Mouse (Mus musculus): ENCODE data around the gene Adi1. TPM values are rescaled to one million over a fixed set of nuclear protein-coding genes. Genes with fewer than 3 reads are reported as not detected.

The Adi1 gene
- polyA plus RNA-seq, 1 experiment: 22.8 TPM

DNA sequence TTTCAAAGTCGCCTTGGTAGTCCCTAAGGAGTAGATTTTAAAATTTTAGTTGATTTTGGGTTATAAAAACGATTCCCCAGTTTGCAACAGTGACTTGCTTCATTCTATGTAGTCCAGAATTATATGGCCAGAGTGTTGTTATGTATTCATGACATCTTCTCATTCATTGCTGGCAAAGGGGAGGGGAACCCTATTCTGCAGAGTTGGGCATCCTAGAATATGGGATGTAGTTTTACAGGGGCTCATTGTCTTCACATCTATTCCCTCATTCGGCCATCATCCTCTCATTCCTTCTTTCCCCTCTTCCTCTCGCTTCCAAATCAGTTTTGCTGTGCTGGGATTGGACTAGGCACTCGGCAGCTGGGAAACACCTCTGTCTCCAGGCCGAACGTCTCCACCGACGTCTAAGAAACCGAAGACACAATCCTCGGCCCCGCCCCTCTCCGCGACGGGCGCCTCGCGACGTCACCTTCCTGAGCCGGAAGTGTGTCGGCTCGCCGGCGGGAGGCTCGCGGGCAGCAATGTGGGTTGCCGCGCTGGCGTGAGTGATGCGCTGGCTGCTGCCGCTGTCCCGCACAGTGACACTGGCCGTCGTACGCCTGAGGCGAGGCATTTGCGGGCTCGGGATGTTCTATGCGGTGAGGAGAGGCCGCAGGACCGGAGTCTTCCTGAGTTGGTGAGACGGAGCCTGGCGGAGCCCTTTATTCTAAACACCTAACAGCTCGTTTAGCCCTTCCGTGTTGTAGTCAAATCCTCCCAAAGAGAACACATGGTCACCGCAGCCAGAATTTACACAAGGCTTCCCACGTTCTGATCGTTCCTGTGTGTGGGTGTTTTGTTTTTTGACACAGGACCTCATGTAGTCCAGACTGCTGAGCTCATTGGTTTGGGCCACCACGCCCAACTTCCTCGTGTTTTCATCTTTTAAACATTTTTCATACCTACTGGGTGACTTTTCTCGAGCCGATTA, 25.6 kb upstream of the Adi1 start, which contains the start of gene Rnaseh1:
Rnaseh1 (plus strand) TSS at position 462 of the 970 bp plus-strand sequence.
- TF ChIP-seq POLR2A (IDR thresholded peaks at IDR 0.05; ENCODE audit: borderline replicate concordance, extremely low read depth, low read depth, low read length) (peak; percentile 89), CTCF (IDR thresholded peaks at IDR 0.05; ENCODE audit: insufficient read depth, low read length) (no peak)
- peak; percentile 90 for DNase-seq
- H3K4me3 ChIP-seq (replicated peaks; ENCODE audit: extremely low read depth, low read depth, low read length): peak within 1 kb of the TSS; percentile 95
- 2% methylated on average over 52 of the region's 52 CpGs for WGBS
- H3K4me1 ChIP-seq (ENCODE audit: control insufficient read depth, insufficient read depth, low read length): peaks cover 4% of the 10 kb centered on the region; the same call in 1 of the 2 replicates

DNA sequence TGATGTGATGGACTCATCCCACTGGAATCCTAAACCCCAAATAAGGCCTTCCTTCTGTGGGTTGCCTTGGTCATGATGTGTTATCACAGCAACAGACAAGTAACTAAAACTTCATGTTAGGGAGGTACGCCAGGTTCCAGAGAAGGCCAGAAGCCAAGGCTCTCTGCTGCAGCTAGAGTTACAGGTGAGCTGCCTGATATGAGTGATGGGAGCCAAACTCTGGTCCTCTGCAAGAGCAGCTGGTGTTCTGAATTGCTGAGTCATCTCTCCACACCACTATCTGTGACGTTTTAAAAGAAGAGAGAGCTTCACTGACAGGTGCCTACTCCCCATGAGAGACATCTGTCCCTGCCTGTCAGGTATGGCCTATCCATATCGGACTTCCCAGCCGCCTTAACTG, 12.4 kb upstream of the Adi1 start:
- WGBS: 78% methylated on average over 4 of the region's 4 CpGs

DNA sequence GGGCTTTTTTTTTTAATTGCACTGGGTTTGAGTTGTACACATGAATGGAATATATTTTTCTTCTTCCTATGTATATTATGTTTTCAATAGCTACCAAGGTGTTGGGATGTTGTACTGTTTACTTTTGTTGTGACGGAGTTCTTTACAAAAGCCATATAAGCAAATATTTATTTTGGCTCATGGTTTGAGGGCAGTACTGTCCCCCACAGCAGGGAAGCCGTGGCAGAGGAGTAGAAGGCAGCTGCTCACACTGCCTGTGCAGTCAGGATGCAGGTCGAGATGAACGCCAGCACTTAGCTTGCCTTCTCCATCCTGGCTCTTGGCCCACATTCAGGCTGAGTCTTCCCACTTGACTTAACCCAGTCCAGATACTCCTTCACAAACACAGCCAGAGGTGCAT, 8.3 kb upstream of the Adi1 start:
- TF ChIP-seq POLR2A (IDR thresholded peaks at IDR 0.05; ENCODE audit: borderline replicate concordance, extremely low read depth, low read depth, low read length) (no peak), CTCF (IDR thresholded peaks at IDR 0.05; ENCODE audit: insufficient read depth, low read length) (no peak)
- DNase-seq: no peak
- Histone ChIP-seq H3K4me1 (ENCODE audit: control insufficient read depth, insufficient read depth, low read length) (peaks cover 7% of the 10 kb centered on the region; the same call in 1 of the 2 replicates), H3K4me3 (replicated peaks; ENCODE audit: extremely low read depth, low read depth, low read length) (no peak overlapping the region)
- WGBS: 17% methylated on average over 4 of the region's 4 CpGs

More for the DNA sequence above, 12.4 kb upstream of the Adi1 start:
- TF ChIP-seq POLR2A (IDR thresholded peaks at IDR 0.05; ENCODE audit: borderline replicate concordance, extremely low read depth, low read depth, low read length) (no peak), CTCF (IDR thresholded peaks at IDR 0.05; ENCODE audit: insufficient read depth, low read length) (no peak)
- no peak for DNase-seq
- Histone ChIP-seq H3K4me1 (ENCODE audit: control insufficient read depth, insufficient read depth, low read length) (peaks cover 4% of the 10 kb centered on the region; the same call in 1 of the 2 replicates), H3K4me3 (replicated peaks; ENCODE audit: extremely low read depth, low read depth, low read length) (no peak overlapping the region)

DNA sequence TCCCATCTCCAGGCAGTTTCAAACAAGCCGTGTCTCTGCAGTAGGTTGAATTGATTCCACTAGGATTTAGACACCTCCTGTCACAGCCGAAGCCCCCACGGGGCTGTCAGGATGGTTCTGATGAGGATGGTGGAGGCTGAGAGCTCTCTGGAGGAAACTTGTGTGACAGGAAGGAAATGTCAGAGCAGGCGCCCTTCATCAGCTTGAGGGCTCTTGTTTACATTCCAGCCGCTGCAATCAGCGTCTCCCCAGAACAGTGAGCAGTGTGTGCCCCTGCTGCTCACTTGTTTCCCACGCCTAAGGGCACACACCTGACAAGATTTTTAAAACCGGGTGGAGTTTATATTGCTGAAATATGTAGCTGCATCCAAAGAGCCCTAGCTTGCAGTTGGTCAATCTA, 7.7 kb upstream of the Adi1 start:
- TF ChIP-seq CTCF (IDR thresholded peaks at IDR 0.05; ENCODE audit: insufficient read depth, low read length): no peak
- TF ChIP-seq POLR2A (IDR thresholded peaks at IDR 0.05; ENCODE audit: borderline replicate concordance, extremely low read depth, low read depth, low read length): no peak
- H3K4me1 ChIP-seq (ENCODE audit: control insufficient read depth, insufficient read depth, low read length): peaks cover 7% of the 10 kb centered on the region; the same call in 1 of the 2 replicates
- H3K4me3 ChIP-seq (replicated peaks; ENCODE audit: extremely low read depth, low read depth, low read length): no peak overlapping the region
- peak; percentile 5 for DNase-seq
- WGBS: 6% methylated on average over 8 of the region's 8 CpGs

DNA sequence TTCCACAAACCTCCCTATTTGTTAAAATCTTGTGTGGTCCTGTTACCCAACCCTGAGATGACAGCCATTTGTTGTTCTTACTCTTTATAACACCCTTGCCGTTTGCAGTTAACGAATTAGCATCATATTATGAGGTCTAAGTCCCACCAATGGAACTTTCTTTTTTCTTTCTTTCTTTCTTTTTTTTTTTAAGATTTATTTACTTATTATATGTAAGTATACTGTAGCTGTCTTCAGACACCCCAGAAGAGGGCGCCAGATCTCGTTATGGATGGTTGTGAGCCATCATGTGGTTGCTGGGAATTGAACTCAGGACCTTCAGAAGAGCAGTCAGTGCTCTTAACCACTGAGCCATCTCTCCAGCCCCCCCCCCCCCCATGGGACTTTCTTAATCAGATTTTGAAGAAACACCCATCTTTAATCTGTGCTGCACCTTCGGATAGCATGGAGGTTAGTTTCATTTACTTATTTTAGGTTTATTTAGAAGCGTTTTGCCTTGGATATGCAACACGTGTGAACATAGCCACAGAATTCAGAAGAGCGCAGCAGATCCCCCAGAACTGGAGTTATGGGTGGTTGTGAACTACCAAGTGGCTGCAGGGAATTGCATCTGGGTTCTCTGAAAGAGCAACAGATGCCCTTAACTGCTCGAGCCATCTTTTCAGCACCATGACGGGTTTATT, 852 bp upstream of the Adi1 start:
- 81% methylated on average over 10 of the region's 10 CpGs for whole genome bisulfite sequencing
- no peak for TF ChIP-seq CTCF (IDR thresholded peaks at IDR 0.05; ENCODE audit: insufficient read depth, low read length)
- no peak for TF ChIP-seq POLR2A (IDR thresholded peaks at IDR 0.05; ENCODE audit: borderline replicate concordance, extremely low read depth, low read depth, low read length)
- no peak for DNase-seq
- Histone ChIP-seq H3K4me3 (replicated peaks; ENCODE audit: extremely low read depth, low read depth, low read length) (no peak overlapping the region), H3K4me1 (ENCODE audit: control insufficient read depth, insufficient read depth, low read length) (peaks cover 3% of the 10 kb centered on the region; the same call in 1 of the 2 replicates)

DNA sequence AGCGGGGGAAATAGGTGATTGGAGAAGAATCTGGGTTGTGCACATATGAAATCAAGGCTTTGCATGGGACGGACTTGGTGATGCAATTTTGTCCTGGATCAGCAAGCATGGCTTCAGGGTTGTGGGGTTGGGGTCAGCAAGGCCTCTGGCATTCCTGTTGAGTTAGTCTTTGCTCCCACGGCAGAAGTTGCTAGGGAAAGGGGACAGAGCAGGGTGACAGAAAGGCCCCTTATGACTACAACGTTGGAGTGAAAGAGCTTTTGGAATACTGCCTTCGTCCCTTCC, 836 bp downstream of the Adi1 start:
- peaks cover 3% of the 10 kb centered on the region; the same call in 1 of the 2 replicates for H3K4me1 ChIP-seq (ENCODE audit: control insufficient read depth, insufficient read depth, low read length)
- peak overlapping the region; percentile 90 for H3K4me3 ChIP-seq (replicated peaks; ENCODE audit: extremely low read depth, low read depth, low read length)
- DNase-seq: no peak
- TF ChIP-seq CTCF (IDR thresholded peaks at IDR 0.05; ENCODE audit: insufficient read depth, low read length): no peak
- no peak for TF ChIP-seq POLR2A (IDR thresholded peaks at IDR 0.05; ENCODE audit: borderline replicate concordance, extremely low read depth, low read depth, low read length)
- WGBS: 50% methylated on average over 5 of the region's 5 CpGs

DNA sequence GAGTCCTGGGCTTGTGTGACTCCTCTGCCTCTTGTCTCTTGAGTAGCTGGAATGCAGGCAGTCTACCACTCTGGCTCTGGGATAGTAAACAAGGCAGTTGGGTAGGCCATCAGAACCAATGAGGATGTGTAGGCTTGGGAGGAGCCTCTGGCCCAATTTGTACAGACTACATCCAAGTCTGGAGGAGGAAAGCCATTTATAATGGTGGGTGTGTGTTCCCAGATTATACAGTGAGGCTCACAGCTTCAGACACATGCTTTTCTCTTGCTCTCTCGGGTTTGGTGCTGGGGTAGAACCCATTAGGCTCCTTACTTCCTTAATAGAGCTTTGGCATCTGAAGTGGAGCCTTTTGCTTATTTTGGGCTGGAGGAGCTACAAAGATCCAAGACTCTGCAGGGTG, 9.6 kb downstream of the Adi1 start:
- TF ChIP-seq CTCF (IDR thresholded peaks at IDR 0.05; ENCODE audit: insufficient read depth, low read length) (no peak), POLR2A (IDR thresholded peaks at IDR 0.05; ENCODE audit: borderline replicate concordance, extremely low read depth, low read depth, low read length) (no peak)
- 100% methylated on average over 1 of the region's 1 CpGs for WGBS
- H3K4me1 ChIP-seq (ENCODE audit: control insufficient read depth, insufficient read depth, low read length): no peaks in the 10 kb centered on the region
- H3K4me3 ChIP-seq (replicated peaks; ENCODE audit: extremely low read depth, low read depth, low read length): no peak overlapping the region
- DNase-seq: no peak

DNA sequence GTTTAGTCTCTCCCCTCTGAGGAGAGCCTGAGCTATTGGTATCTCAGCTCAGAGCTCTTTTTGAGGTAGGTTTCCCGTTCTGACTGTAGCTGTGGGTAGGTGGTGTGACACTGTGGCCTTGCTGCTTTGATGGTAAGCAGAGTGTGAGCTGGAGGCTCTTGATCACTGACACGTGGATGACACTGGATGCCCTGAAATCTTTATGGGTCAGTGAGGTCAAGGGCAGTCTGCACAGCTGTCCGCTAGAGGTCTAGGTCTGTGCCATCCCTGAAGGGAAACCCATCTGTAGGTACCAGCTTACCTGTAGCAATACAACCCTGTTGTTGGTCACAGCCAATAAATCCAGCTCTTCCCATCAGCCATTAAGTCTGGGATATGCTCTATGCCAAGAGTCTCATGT, 10.7 kb downstream of the Adi1 start:
- H3K4me3 ChIP-seq (replicated peaks; ENCODE audit: extremely low read depth, low read depth, low read length): no peak overlapping the region
- DNase-seq: no peak
- 69% methylated on average over 3 of the region's 3 CpGs for WGBS
- H3K4me1 ChIP-seq (ENCODE audit: control insufficient read depth, insufficient read depth, low read length): no peaks in the 10 kb centered on the region
- TF ChIP-seq CTCF (IDR thresholded peaks at IDR 0.05; ENCODE audit: insufficient read depth, low read length) (no peak), POLR2A (IDR thresholded peaks at IDR 0.05; ENCODE audit: borderline replicate concordance, extremely low read depth, low read depth, low read length) (no peak)

DNA sequence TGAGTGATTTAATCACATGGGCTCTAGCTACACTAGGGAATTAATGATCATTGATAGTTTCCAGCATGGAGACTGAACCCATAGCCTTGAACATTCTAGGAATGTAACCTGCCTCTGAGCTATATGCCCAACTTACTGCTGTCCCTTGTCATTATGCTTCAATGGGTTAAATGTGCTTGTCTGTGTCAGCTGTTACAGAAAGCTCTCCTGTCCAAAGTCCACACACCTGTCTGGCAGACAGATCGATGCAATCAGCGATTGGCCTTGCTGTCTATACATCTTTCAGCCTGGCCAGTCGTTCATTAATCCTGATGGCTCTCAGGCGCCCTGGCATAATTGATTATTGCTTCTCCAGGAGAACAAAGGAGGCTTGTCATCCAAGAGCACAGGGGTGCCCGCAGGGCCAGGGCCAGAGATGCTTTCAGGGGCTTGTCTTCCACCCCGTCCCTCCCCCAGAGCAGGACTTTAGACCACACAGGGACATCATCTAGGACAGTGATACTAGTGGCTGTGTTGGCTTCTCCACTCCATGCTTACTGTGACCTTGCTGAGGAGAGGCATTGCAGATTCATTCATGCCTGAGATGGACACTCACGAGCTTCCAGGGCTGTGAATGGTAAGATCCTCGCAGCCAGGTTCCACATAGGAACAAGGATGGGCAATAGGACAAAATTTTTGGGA, 11.3 kb downstream of the Adi1 start:
- Histone ChIP-seq H3K4me1 (ENCODE audit: control insufficient read depth, insufficient read depth, low read length) (no peaks in the 10 kb centered on the region), H3K4me3 (replicated peaks; ENCODE audit: extremely low read depth, low read depth, low read length) (no peak overlapping the region)
- TF ChIP-seq CTCF (IDR thresholded peaks at IDR 0.05; ENCODE audit: insufficient read depth, low read length) (no peak), POLR2A (IDR thresholded peaks at IDR 0.05; ENCODE audit: borderline replicate concordance, extremely low read depth, low read depth, low read length) (no peak)
- 68% methylated on average over 8 of the region's 8 CpGs for WGBS
- no peak for DNase-seq

Measured in lung, adult 2 months (tissue).